Mouse (Mus musculus) forebrain, embryonic 11.5 days (tissue): ENCODE data around the gene Ggn. TPM values are rescaled to one million over a fixed set of nuclear protein-coding genes. Genes with fewer than 3 reads are reported as not detected.

ENCODE experiments used
- ATAC-seq: fragments of 200-750 bp; cut with Nextera tagmentation; replicated peaks from 2 replicates; pipeline ENCODE4 v1.8.0; 2017; ENCODE audit warnings: moderate TSS enrichment; ENCODE audit not compliant: low FRiP score
- DNase-seq: peaks from one replicate; pipeline ENCODE4 v3.0.0-alpha.2; 2017; ENCODE audit warnings: low spot score
- H3K27ac ChIP-seq: fragments of 300-500 bp; sonication (generic); 2 replicates; pipeline ENCODE4 v1.5.1; 2014; ENCODE audit warnings: low read depth, low read length
- H3K27me3 ChIP-seq: fragments of 300-500 bp; sonication (generic); 2 replicates; pipeline ENCODE4 v1.6.1; 2014; ENCODE audit warnings: mild to moderate bottlenecking, low read length, mixed read lengths; ENCODE audit not compliant: control insufficient read depth, insufficient read depth
- H3K36me3 ChIP-seq: fragments of 300-500 bp; sonication (generic); 2 replicates; pipeline ENCODE4 v1.6.1; 2014; ENCODE audit warnings: mild to moderate bottlenecking, low read length, moderate library complexity, mixed read lengths; ENCODE audit not compliant: control insufficient read depth, insufficient read depth
- H3K4me1 ChIP-seq: fragments of 300-500 bp; sonication (generic); replicated peaks from 2 replicates; pipeline ENCODE4 v1.6.1; 2014; ENCODE audit warnings: low read length, mixed read lengths; ENCODE audit not compliant: control insufficient read depth, insufficient read depth
- H3K4me2 ChIP-seq: fragments of 300-500 bp; sonication (generic); 2 replicates; pipeline ENCODE4 v1.6.1; 2014; ENCODE audit warnings: low read depth, mild to moderate bottlenecking, low read length, moderate library complexity, mixed read lengths; ENCODE audit not compliant: severe bottlenecking
- H3K4me3 ChIP-seq: fragments of 300-500 bp; sonication (generic); 2 replicates; pipeline ENCODE4 v1.5.1; 2014; ENCODE audit warnings: low read depth, low read length
- H3K9ac ChIP-seq: fragments of 300-500 bp; sonication (generic); 2 replicates; pipeline ENCODE4 v1.6.1; 2014; ENCODE audit warnings: low read length
- H3K9me3 ChIP-seq: fragments of 300-500 bp; sonication (generic); 2 replicates; pipeline ENCODE4 v1.6.1; 2016; ENCODE audit warnings: low read length, mixed read lengths; ENCODE audit not compliant: control insufficient read depth
- WGBS: fragments of 180-500 bp; shearing (Covaris S2); extraction: QIAGEN DNeasy Blood & Tissue Kit; methylation state at CpG from one replicate; pipeline ENCODE4 v1.1.7; 2014; 5-methylcytosine and 5-hydroxymethylcytosine counted together
- polyA plus RNA-seq: library from polyadenylated mRNA; unstranded; fragments of >200 nt; fragmentation: Nextera tagmentation; extraction: Ambion mirVana; gene quantifications from 2 replicates; pipeline ENCODE4 v1.2.1, GENCODE M21; 2014

The Ggn gene
- polyA plus RNA-seq, 1 experiment from 2014 or later = 0.53 TPM

- no peaks in the 10 kb centered on the region for H3K4me1 ChIP-seq
- no peaks in the 10 kb centered on the region; the same call in 1 of the 2 replicates for H3K36me3 ChIP-seq
- H3K27ac ChIP-seq = no peak overlapping the region
- no peak overlapping the region for H3K4me3 ChIP-seq
- no peak overlapping the region for H3K9ac ChIP-seq
- no peak for ATAC-seq
- 94% methylated on average over 14 of the region's 14 CpGs for WGBS
- H3K27me3 ChIP-seq = no peaks in the 10 kb centered on the region; the same call in 1 of the 2 replicates
- no peak overlapping the region for H3K4me2 ChIP-seq
- DNase-seq = no peak
- no peaks in the 10 kb centered on the region for H3K9me3 ChIP-seq
Observed at GRCm38 (mm10) chr7:29154018-29154720, 15.8 kb upstream of the Ggn start.

GRCm38 (mm10) chr7:29155196-29155837, 14.7 kb upstream of the Ggn start:
- Histone ChIP-seq H3K9me3 (no peaks in the 10 kb centered on the region), H3K4me2 (peak overlapping the region; percentile 98), H3K4me1 (no peaks in the 10 kb centered on the region), H3K4me3 (peak overlapping the region; percentile 73), H3K36me3 (no peaks in the 10 kb centered on the region; the same call in 1 of the 2 replicates), H3K27me3 (no peaks in the 10 kb centered on the region; the same call in 1 of the 2 replicates), H3K9ac (peak overlapping the region; percentile 78), H3K27ac (peak overlapping the region; percentile 80)
- peak; percentile 93 for DNase-seq
- ATAC-seq = peak; percentile 91
- 6% methylated on average over 35 of the region's 37 CpGs for WGBS

- no peaks in the 10 kb centered on the region for H3K4me1 ChIP-seq
- peak within 1 kb of the TSS; percentile 78 for H3K9ac ChIP-seq
- H3K9me3 ChIP-seq = no peaks in the 10 kb centered on the region
- ATAC-seq (peak; percentile 86), DNase-seq (peak; percentile 92)
- no peaks in the 10 kb centered on the region; the same call in 1 of the 2 replicates for H3K36me3 ChIP-seq
- 4% methylated on average over 66 of the region's 68 CpGs for WGBS
- peak within 1 kb of the TSS; percentile 73 for H3K4me3 ChIP-seq
- H3K27ac ChIP-seq = peak within 1 kb of the TSS; percentile 80
- no peaks in the 10 kb centered on the region; the same call in 1 of the 2 replicates for H3K27me3 ChIP-seq
- peak within 1 kb of the TSS; percentile 98 for H3K4me2 ChIP-seq
Observed at GRCm38 (mm10) chr7:29155838-29156782, 13.9 kb upstream of the Ggn start, which contains the start of gene Fam98c. Gene Fam98c, minus strand, starts transcription at chr7:29156234.

GRCm38 (mm10) chr7:29158264-29158663, 11.7 kb upstream of the Ggn start:
- Histone ChIP-seq H3K9ac (no peak overlapping the region), H3K4me1 (no peaks in the 10 kb centered on the region), H3K27ac (no peak overlapping the region), H3K9me3 (no peaks in the 10 kb centered on the region), H3K36me3 (no peaks in the 10 kb centered on the region; the same call in 1 of the 2 replicates), H3K4me3 (no peak overlapping the region), H3K4me2 (no peak overlapping the region), H3K27me3 (no peaks in the 10 kb centered on the region; the same call in 1 of the 2 replicates)
- DNase-seq (no peak), ATAC-seq (no peak)
- WGBS = 2% methylated on average over 5 of the region's 5 CpGs

- Histone ChIP-seq H3K9me3 (no peaks in the 10 kb centered on the region), H3K4me3 (no peak overlapping the region)
- WGBS = 82% methylated on average over 5 of the region's 5 CpGs
Observed at GRCm38 (mm10) chr7:29162294-29162693, 7.7 kb upstream of the Ggn start.

GRCm38 (mm10) chr7:29162750-29163525, 7.1 kb upstream of the Ggn start:
- ATAC-seq (no peak), DNase-seq (no peak)
- Histone ChIP-seq H3K9ac (no peak overlapping the region), H3K4me2 (no peak overlapping the region), H3K4me1 (peaks cover 2% of the 10 kb centered on the region; the same call in 1 of the 2 replicates), H3K27ac (no peak overlapping the region), H3K36me3 (no peaks in the 10 kb centered on the region), H3K4me3 (no peak overlapping the region), H3K9me3 (no peaks in the 10 kb centered on the region), H3K27me3 (peaks cover 2% of the 10 kb centered on the region; the same call in 1 of the 2 replicates)
- WGBS = 16% methylated on average over 9 of the region's 9 CpGs

More at GRCm38 (mm10) chr7:29162294-29162693, 7.7 kb upstream of the Ggn start:
- Histone ChIP-seq H3K4me1 (no peaks in the 10 kb centered on the region), H3K36me3 (no peaks in the 10 kb centered on the region), H3K9ac (no peak overlapping the region), H3K4me2 (no peak overlapping the region), H3K27ac (no peak overlapping the region), H3K27me3 (no peaks in the 10 kb centered on the region; the same call in 1 of the 2 replicates)
- ATAC-seq = no peak
- no peak for DNase-seq

- Histone ChIP-seq H3K4me1 (peaks cover 24% of the 10 kb centered on the region), H3K36me3 (no peaks in the 10 kb centered on the region), H3K27ac (no peak overlapping the region), H3K4me3 (peak overlapping the region; percentile 70), H3K9me3 (no peaks in the 10 kb centered on the region), H3K27me3 (peaks cover 22% of the 10 kb centered on the region), H3K4me2 (peak overlapping the region; percentile 79), H3K9ac (no peak overlapping the region; the same call in 1 of the 2 replicates)
- 8% methylated on average over 18 of the region's 19 CpGs for WGBS
- ATAC-seq (no peak), DNase-seq (no peak)
Observed at GRCm38 (mm10) chr7:29167656-29168055, 2.4 kb upstream of the Ggn start.
